Comparison of ENCODE assay signal across 25 mouse cellular contexts in genomic region chr10:89329806-89330205, GRCm38 (mm10). TPM values are rescaled to one million over a fixed set of nuclear protein-coding genes. Genes with fewer than 3 reads are reported as not detected.
"Had no signal": no experiment of that assay in that cellular context is flagged by ENCODE, and none has a peak within 500 bp of the region (broad histone marks: within the 10 kb centered on the region; RNA-seq: fewer than 3 reads in every experiment).

No protein-coding gene starts in this region.

- H3K36me3 ChIP-seq: heart, embryonic 12.5 days; hindbrain, embryonic 10.5 days; hindbrain, embryonic 12.5 days; intestine, embryonic 15.5 days; limb, embryonic 10.5 days; limb, embryonic 12.5 days; liver, embryonic 13.5 days; liver, embryonic 15.5 days had no signal

- H3K4me1 ChIP-seq: heart, embryonic 12.5 days; hindbrain, embryonic 12.5 days; intestine, embryonic 15.5 days; limb, embryonic 10.5 days; liver, embryonic 13.5 days; liver, embryonic 15.5 days had no signal

- H3K4me3 ChIP-seq: heart, adult 2 months; heart, embryonic 12.5 days; hindbrain, embryonic 10.5 days; hindbrain, embryonic 12.5 days; intestine, embryonic 15.5 days; left cerebral cortex, adult 2 months; limb, embryonic 10.5 days; limb, embryonic 12.5 days; liver, embryonic 13.5 days; liver, embryonic 15.5 days had no signal

- H3K4me2 ChIP-seq: heart, embryonic 12.5 days; hindbrain, embryonic 12.5 days; hindbrain, embryonic 14.5 days; intestine, embryonic 15.5 days; limb, embryonic 12.5 days; liver, embryonic 11.5 days; liver, embryonic 13.5 days; liver, embryonic 15.5 days had no signal

- H3K9ac ChIP-seq: heart, embryonic 12.5 days; hindbrain, embryonic 12.5 days; hindbrain, embryonic 14.5 days; intestine, embryonic 15.5 days; limb, embryonic 12.5 days; liver, embryonic 13.5 days; liver, embryonic 15.5 days had no signal

- H3K27ac ChIP-seq: heart, adult 2 months; hindbrain, embryonic 10.5 days; hindbrain, embryonic 12.5 days; hindbrain, embryonic 14.5 days; intestine, embryonic 15.5 days; left cerebral cortex, adult 2 months; limb, embryonic 10.5 days; limb, embryonic 12.5 days; liver, embryonic 13.5 days; liver, embryonic 15.5 days had no signal

- H3K27me3 ChIP-seq: heart, embryonic 12.5 days; hindbrain, embryonic 12.5 days; intestine, embryonic 15.5 days; limb, embryonic 12.5 days; liver, embryonic 13.5 days; liver, embryonic 15.5 days had no signal

- H3K9me3 ChIP-seq: heart, embryonic 12.5 days; hindbrain, embryonic 10.5 days; hindbrain, embryonic 12.5 days; intestine, embryonic 15.5 days; limb, embryonic 10.5 days; limb, embryonic 12.5 days; liver, embryonic 13.5 days; liver, embryonic 15.5 days had no signal

- ATAC-seq: hindbrain, embryonic 16.5 days; inflammation-experienced regulatory T-cells, adult 6 months; intestine, embryonic 15.5 days; intestine, postnatal 0 days had no signal

- DNase-seq: gastrocnemius, postnatal 14 days; gastrocnemius, postnatal 36 days; heart, adult 2 months; heart, postnatal 10 days; heart, postnatal 4 days; kidney, adult 18-20 months; kidney, adult 8-10 months; kidney, postnatal 10 days; kidney, postnatal 25 days; kidney, postnatal 4 days; liver; liver, embryonic 13.5 days had no signal

RNA-seq across cellular contexts. Expression of gene Ano4, which starts 14.8 kb away (rescaled TPM):
- polyA plus RNA-seq: inflammation-experienced regulatory T-cells, adult 6 months; intestine, postnatal 0 days had no signal
